Mouse (Mus musculus) neural tube, embryonic 14.5 days (tissue): ENCODE measurements around the gene Scfd2. TPM values are rescaled to one million over a fixed set of nuclear protein-coding genes. Genes with fewer than 3 reads are reported as not detected.

ENCODE experiments used
- ATAC-seq: fragments of 200-750 bp; cut with Nextera tagmentation; 2 replicates; pipeline ENCODE4 v1.8.0; 2017; ENCODE audit warnings: low read depth, mild to moderate bottlenecking, moderate TSS enrichment, moderate library complexity
- H3K27ac ChIP-seq: fragments of 300-500 bp; sonication (generic); 2 replicates; pipeline ENCODE4 v1.5.1; 2014; ENCODE audit warnings: low read depth, mild to moderate bottlenecking, control low read depth, low read length, moderate library complexity, mixed read lengths
- H3K27me3 ChIP-seq: fragments of 300-500 bp; sonication (generic); 2 replicates; pipeline ENCODE4 v1.6.1; 2014; ENCODE audit warnings: low read length; ENCODE audit not compliant: control insufficient read depth, insufficient read depth
- H3K36me3 ChIP-seq: fragments of 300-500 bp; sonication (generic); 2 replicates; pipeline ENCODE4 v1.6.1; 2014; ENCODE audit warnings: low read length, mixed read lengths; ENCODE audit not compliant: control insufficient read depth, insufficient read depth
- H3K4me1 ChIP-seq: fragments of 300-500 bp; sonication (generic); 2 replicates; pipeline ENCODE4 v1.6.1; 2014; ENCODE audit warnings: low read length; ENCODE audit not compliant: control insufficient read depth, insufficient read depth
- H3K4me2 ChIP-seq: fragments of 300-500 bp; sonication (generic); 2 replicates; pipeline ENCODE4 v1.6.1; 2014; ENCODE audit warnings: mild to moderate bottlenecking, low read depth, low read length, control low read depth
- H3K4me3 ChIP-seq: fragments of 300-500 bp; sonication (generic); 2 replicates; pipeline ENCODE4 v1.5.1; 2014; ENCODE audit warnings: low read depth, low read length, control low read depth, mixed read lengths
- H3K9ac ChIP-seq: fragments of 300-500 bp; sonication (generic); replicated peaks from 2 replicates; pipeline ENCODE4 v1.6.1; 2014; ENCODE audit warnings: low read depth, mild to moderate bottlenecking, control low read depth, low read length, mixed read lengths
- H3K9me3 ChIP-seq: fragments of 300-500 bp; sonication (generic); 2 replicates; pipeline ENCODE4 v1.6.1; 2016; ENCODE audit warnings: low read length; ENCODE audit not compliant: control insufficient read depth
- WGBS: fragments of 180-500 bp; shearing (Covaris S2); extraction: QIAGEN DNeasy Blood & Tissue Kit; methylation state at CpG from one replicate; pipeline ENCODE4 v1.1.7; 2014; 5-methylcytosine and 5-hydroxymethylcytosine counted together
- polyA plus RNA-seq: library from polyadenylated mRNA; unstranded; fragments of >200 nt; fragmentation: Nextera tagmentation; extraction: Ambion mirVana; gene quantifications from 2 replicates; pipeline ENCODE4 v1.2.1, GENCODE M21; 2014

Scfd2 gene
- polyA plus RNA-seq, 1 experiment from 2014 or later: 18.3 TPM

- no peak for ATAC-seq
- no peak overlapping the region for H3K9ac ChIP-seq
- 22% methylated on average over 7 of the region's 7 CpGs for WGBS
- peaks cover 12% of the 10 kb centered on the region; the same call in 1 of the 2 replicates for H3K4me1 ChIP-seq
- H3K36me3 ChIP-seq: no peaks in the 10 kb centered on the region
- H3K9me3 ChIP-seq: no peaks in the 10 kb centered on the region
- H3K27ac ChIP-seq: no peak overlapping the region
- no peaks in the 10 kb centered on the region for H3K27me3 ChIP-seq
- no peak overlapping the region for H3K4me2 ChIP-seq
- H3K4me3 ChIP-seq: no peak overlapping the region
Measured at GRCm38 (mm10) chr5:74193626-74194025, 337.9 kb downstream of the Scfd2 start.

DNA sequence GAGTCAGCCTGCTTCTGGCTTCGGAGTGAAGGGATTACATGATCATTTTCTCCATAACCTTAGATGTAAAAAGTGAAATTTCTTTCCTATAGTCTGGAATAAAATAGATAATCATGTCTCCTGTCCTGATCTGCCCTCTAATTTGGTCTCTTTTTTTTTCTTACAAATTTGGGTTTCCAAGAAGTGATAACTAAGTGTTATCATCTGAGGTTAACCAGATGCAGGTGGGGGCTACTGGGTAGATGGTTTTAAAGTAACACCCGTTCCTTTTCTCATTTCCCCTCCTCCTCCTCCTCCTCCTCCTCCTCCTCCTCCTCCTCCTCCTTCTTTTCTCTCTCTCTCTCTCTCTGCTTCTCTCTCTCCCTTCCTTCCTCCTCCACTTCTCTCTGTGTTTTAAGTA, 338.6 kb downstream of the Scfd2 start:
- ATAC-seq: no peak
- peaks cover 12% of the 10 kb centered on the region; the same call in 1 of the 2 replicates for H3K4me1 ChIP-seq
- no peak overlapping the region for H3K9ac ChIP-seq

GRCm38 (mm10) chr5:74190911-74191310, 340.6 kb downstream of the Scfd2 start:
- Histone ChIP-seq H3K36me3 (no peaks in the 10 kb centered on the region), H3K9me3 (no peaks in the 10 kb centered on the region), H3K27ac (no peak overlapping the region), H3K4me3 (no peak overlapping the region), H3K4me2 (no peak overlapping the region), H3K4me1 (0 out of 2 replicates have a peak, but pooled peaks cover 6% of the 10 kb centered on the region), H3K9ac (no peak overlapping the region), H3K27me3 (no peaks in the 10 kb centered on the region)
- ATAC-seq: no peak
- 83% methylated on average over 5 of the region's 5 CpGs for WGBS

More for the DNA sequence above, 338.6 kb downstream of the Scfd2 start:
- no peaks in the 10 kb centered on the region for H3K36me3 ChIP-seq
- no peak overlapping the region for H3K4me3 ChIP-seq
- no peaks in the 10 kb centered on the region for H3K9me3 ChIP-seq
- no peak overlapping the region for H3K4me2 ChIP-seq
- 68% methylated on average over 2 of the region's 2 CpGs for WGBS
- no peaks in the 10 kb centered on the region for H3K27me3 ChIP-seq
- no peak overlapping the region for H3K27ac ChIP-seq

- 48% methylated on average over 9 of the region's 9 CpGs for WGBS
- H3K27ac ChIP-seq: no peak overlapping the region
- H3K36me3 ChIP-seq: no peaks in the 10 kb centered on the region
- H3K4me3 ChIP-seq: no peak overlapping the region
- H3K27me3 ChIP-seq: no peaks in the 10 kb centered on the region
- H3K4me1 ChIP-seq: 0 out of 2 replicates have a peak, but pooled peaks cover 6% of the 10 kb centered on the region
- ATAC-seq: no peak
- H3K9me3 ChIP-seq: no peaks in the 10 kb centered on the region
- no peak overlapping the region for H3K9ac ChIP-seq
- H3K4me2 ChIP-seq: no peak overlapping the region
Measured at GRCm38 (mm10) chr5:74190161-74190491, 341.4 kb downstream of the Scfd2 start.

GRCm38 (mm10) chr5:74189484-74190160, 341.9 kb downstream of the Scfd2 start:
- 54% methylated on average over 9 of the region's 9 CpGs for WGBS

DNA sequence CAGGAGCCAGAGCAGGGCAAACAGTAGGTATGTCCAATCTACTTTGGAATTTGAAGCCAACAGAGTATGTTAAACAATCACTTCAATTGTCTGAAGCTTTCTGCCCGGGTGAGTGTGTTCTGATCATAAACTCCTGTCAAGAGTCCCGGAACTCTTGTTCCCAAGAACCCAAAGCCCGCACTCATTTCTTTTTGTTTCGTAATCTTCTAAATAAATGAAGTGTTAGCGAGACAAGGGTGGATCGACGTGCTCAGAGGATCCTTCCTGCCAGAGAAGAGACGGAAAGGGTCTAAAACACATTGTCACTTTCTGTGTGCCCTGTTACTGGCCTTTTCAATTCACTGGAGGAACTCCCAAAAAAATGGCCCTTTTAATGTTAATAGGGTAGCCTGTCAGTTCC, 342.7 kb downstream of the Scfd2 start:
- no peak overlapping the region for H3K4me3 ChIP-seq

More at GRCm38 (mm10) chr5:74189484-74190160, 341.9 kb downstream of the Scfd2 start:
- no peak overlapping the region for H3K9ac ChIP-seq
- H3K9me3 ChIP-seq: no peaks in the 10 kb centered on the region
- H3K4me1 ChIP-seq: 0 out of 2 replicates have a peak, but pooled peaks cover 5% of the 10 kb centered on the region
- ATAC-seq: no peak
- H3K4me2 ChIP-seq: no peak overlapping the region
- H3K36me3 ChIP-seq: no peaks in the 10 kb centered on the region
- H3K27me3 ChIP-seq: no peaks in the 10 kb centered on the region
- H3K4me3 ChIP-seq: no peak overlapping the region
- no peak overlapping the region for H3K27ac ChIP-seq

GRCm38 (mm10) chr5:74188076-74188475, 343.5 kb downstream of the Scfd2 start:
- Histone ChIP-seq H3K4me3 (no peak overlapping the region), H3K36me3 (no peaks in the 10 kb centered on the region), H3K27me3 (no peaks in the 10 kb centered on the region), H3K4me2 (no peak overlapping the region), H3K9me3 (no peaks in the 10 kb centered on the region), H3K27ac (no peak overlapping the region), H3K9ac (no peak overlapping the region), H3K4me1 (no peaks in the 10 kb centered on the region)
- 95% methylated on average over 12 of the region's 12 CpGs for WGBS
- no peak for ATAC-seq

More for the DNA sequence above, 342.7 kb downstream of the Scfd2 start:
- H3K4me2 ChIP-seq: no peak overlapping the region
- H3K4me1 ChIP-seq: no peaks in the 10 kb centered on the region
- no peak overlapping the region for H3K9ac ChIP-seq
- no peak for ATAC-seq
- no peaks in the 10 kb centered on the region for H3K36me3 ChIP-seq
- H3K27me3 ChIP-seq: no peaks in the 10 kb centered on the region
- H3K9me3 ChIP-seq: no peaks in the 10 kb centered on the region
- WGBS: 81% methylated on average over 8 of the region's 8 CpGs
- H3K27ac ChIP-seq: no peak overlapping the region

GRCm38 (mm10) chr5:74184607-74185006, 347.0 kb downstream of the Scfd2 start:
- Histone ChIP-seq H3K4me1 (no peaks in the 10 kb centered on the region), H3K9me3 (no peaks in the 10 kb centered on the region), H3K27ac (no peak overlapping the region), H3K36me3 (no peaks in the 10 kb centered on the region), H3K27me3 (no peaks in the 10 kb centered on the region), H3K4me2 (no peak overlapping the region), H3K9ac (no peak overlapping the region), H3K4me3 (no peak overlapping the region)
- 90% methylated on average over 9 of the region's 9 CpGs for WGBS
- ATAC-seq: no peak

- Histone ChIP-seq H3K27me3 (no peaks in the 10 kb centered on the region), H3K36me3 (no peaks in the 10 kb centered on the region), H3K9ac (no peak overlapping the region), H3K9me3 (no peaks in the 10 kb centered on the region), H3K4me2 (no peak overlapping the region), H3K4me3 (no peak overlapping the region), H3K4me1 (no peaks in the 10 kb centered on the region), H3K27ac (no peak overlapping the region)
- WGBS: 60% methylated on average over 10 of the region's 10 CpGs
- no peak for ATAC-seq
Measured at GRCm38 (mm10) chr5:74183118-74183517, 348.4 kb downstream of the Scfd2 start.
